Mouse (Mus musculus): ENCODE measurements at regions not wholly inside any gene's neighbourhood (a gene's known extent, or its start where the extent isn't known, plus 50 kb on each side); places are given as distances from the start of the nearest gene placed in this dataset.

- no peak overlapping the region for H3K27ac ChIP-seq (replicated peaks; ENCODE audit: insufficient read depth, low read depth, low read length)
- TF ChIP-seq CTCF (IDR thresholded peaks at IDR 0.05; ENCODE audit: low read depth, low read length), result no peak
- TF ChIP-seq POLR2A (IDR thresholded peaks at IDR 0.05; ENCODE audit: extremely low read depth, insufficient read depth, low read length), result no peak
- no peaks in the 10 kb centered on the region for H3K36me3 ChIP-seq (ENCODE audit: control insufficient read depth, insufficient read depth, low read length)
- no peaks in the 10 kb centered on the region for H3K27me3 ChIP-seq (ENCODE audit: control insufficient read depth, insufficient read depth, low read length)
- H3K4me1 ChIP-seq (ENCODE audit: control insufficient read depth, insufficient read depth, low read length), result no peaks in the 10 kb centered on the region
- 58% methylated on average over 5 of the region's 5 CpGs for WGBS
- H3K4me3 ChIP-seq (ENCODE audit: insufficient read depth, low read depth, low read length), result no peak overlapping the region
- no peaks in the 10 kb centered on the region for H3K79me2 ChIP-seq (ENCODE audit: control insufficient read depth, insufficient read depth, low read length)
- no peak for DNase-seq (ENCODE audit: extremely low read depth, low read depth, low spot score)
- no peak overlapping the region for H3K9ac ChIP-seq (ENCODE audit: low read depth, low read length)
Measured at GRCm38 (mm10) chr13:117472726-117473125, 129.4 kb upstream of the Hcn1 start.

DNA sequence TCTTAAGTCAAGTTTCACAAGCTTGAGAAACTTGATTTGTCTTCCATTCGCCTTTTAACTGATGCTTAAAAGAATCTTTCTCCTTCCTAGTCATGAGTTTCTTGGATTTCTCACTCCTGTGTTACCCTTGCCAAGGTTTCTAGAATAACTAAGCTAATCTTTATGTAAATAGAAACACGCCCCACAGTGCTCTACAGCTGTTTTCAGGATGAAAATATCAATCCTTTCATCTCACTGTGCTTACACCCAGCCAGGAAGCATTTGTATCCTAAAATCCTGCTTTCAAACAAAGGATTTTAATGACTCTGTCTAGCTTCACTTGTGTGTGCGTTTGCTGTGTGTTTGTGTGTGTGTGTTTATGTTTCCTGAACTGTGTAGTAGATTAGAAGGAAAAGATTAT is 119.5 kb upstream of the Hcn1 start:
- H3K4me1 ChIP-seq (ENCODE audit: control insufficient read depth, insufficient read depth, low read length), result no peaks in the 10 kb centered on the region
- no peak overlapping the region for H3K4me3 ChIP-seq (ENCODE audit: insufficient read depth, low read depth, low read length)
- TF ChIP-seq CTCF (IDR thresholded peaks at IDR 0.05; ENCODE audit: low read depth, low read length) (no peak), POLR2A (IDR thresholded peaks at IDR 0.05; ENCODE audit: extremely low read depth, insufficient read depth, low read length) (no peak)
- no peak overlapping the region for H3K9ac ChIP-seq (ENCODE audit: low read depth, low read length)
- H3K36me3 ChIP-seq (ENCODE audit: control insufficient read depth, insufficient read depth, low read length), result no peaks in the 10 kb centered on the region
- H3K27ac ChIP-seq (replicated peaks; ENCODE audit: insufficient read depth, low read depth, low read length), result no peak overlapping the region
- peaks cover 3% of the 10 kb centered on the region; the same call in 1 of the 2 replicates for H3K27me3 ChIP-seq (ENCODE audit: control insufficient read depth, insufficient read depth, low read length)
- no peaks in the 10 kb centered on the region for H3K79me2 ChIP-seq (ENCODE audit: control insufficient read depth, insufficient read depth, low read length)
- DNase-seq (ENCODE audit: extremely low read depth, low read depth, low spot score), result no peak
- 36% methylated on average over 3 of the region's 3 CpGs for WGBS

- TF ChIP-seq CTCF (IDR thresholded peaks at IDR 0.05; ENCODE audit: low read depth, low read length) (no peak), POLR2A (IDR thresholded peaks at IDR 0.05; ENCODE audit: extremely low read depth, insufficient read depth, low read length) (no peak)
- Histone ChIP-seq H3K27ac (replicated peaks; ENCODE audit: insufficient read depth, low read depth, low read length) (no peak overlapping the region), H3K36me3 (ENCODE audit: control insufficient read depth, insufficient read depth, low read length) (no peaks in the 10 kb centered on the region), H3K9ac (ENCODE audit: low read depth, low read length) (no peak overlapping the region), H3K4me3 (ENCODE audit: insufficient read depth, low read depth, low read length) (no peak overlapping the region), H3K27me3 (ENCODE audit: control insufficient read depth, insufficient read depth, low read length) (no peaks in the 10 kb centered on the region), H3K4me1 (ENCODE audit: control insufficient read depth, insufficient read depth, low read length) (peaks cover 4% of the 10 kb centered on the region; the same call in 1 of the 2 replicates), H3K79me2 (ENCODE audit: control insufficient read depth, insufficient read depth, low read length) (no peaks in the 10 kb centered on the region)
- WGBS, result 27% methylated on average over 4 of the region's 4 CpGs
- peak; percentile 94 for DNase-seq (ENCODE audit: extremely low read depth, low read depth, low spot score)
Measured at GRCm38 (mm10) chr13:117508746-117509145, 93.4 kb upstream of the Hcn1 start.

- H3K27me3 ChIP-seq (ENCODE audit: control insufficient read depth, insufficient read depth, low read length), result no peaks in the 10 kb centered on the region
- H3K4me3 ChIP-seq (ENCODE audit: insufficient read depth, low read depth, low read length), result no peak overlapping the region
- peak; percentile 33 for DNase-seq (ENCODE audit: extremely low read depth, low read depth, low spot score)
- no peak overlapping the region for H3K27ac ChIP-seq (replicated peaks; ENCODE audit: insufficient read depth, low read depth, low read length)
- H3K36me3 ChIP-seq (ENCODE audit: control insufficient read depth, insufficient read depth, low read length), result no peaks in the 10 kb centered on the region
- no peaks in the 10 kb centered on the region for H3K4me1 ChIP-seq (ENCODE audit: control insufficient read depth, insufficient read depth, low read length)
- no peak overlapping the region for H3K9ac ChIP-seq (ENCODE audit: low read depth, low read length)
- H3K79me2 ChIP-seq (ENCODE audit: control insufficient read depth, insufficient read depth, low read length), result no peaks in the 10 kb centered on the region
- TF ChIP-seq POLR2A (IDR thresholded peaks at IDR 0.05; ENCODE audit: extremely low read depth, insufficient read depth, low read length), result no peak
- TF ChIP-seq CTCF (IDR thresholded peaks at IDR 0.05; ENCODE audit: low read depth, low read length), result peak; percentile 79
- WGBS, result 25% methylated on average over 3 of the region's 3 CpGs
Measured at GRCm38 (mm10) chr13:117550108-117550507, 52.0 kb upstream of the Hcn1 start.

Data from liver, adult 2 months (tissue).